Mouse (Mus musculus) heart, adult 2 months (tissue): Measurements from ENCODE around the gene Bola3.

Source experiments
- CTCF ChIP-seq: fragments of 200-600 bp; IDR thresholded peaks from 2 replicates; pipeline ENCODE4 v1.8.1; 2022; ENCODE audit warnings: antibody characterized with exemption, mild to moderate bottlenecking, moderate library complexity
- EP300 ChIP-seq: fragments of 200-500 bp; IDR thresholded peaks from 2 replicates; pipeline ENCODE4 v1.6.1; 2011; ENCODE audit warnings: low read depth, low read length, control low read depth; ENCODE audit not compliant: insufficient read depth
- POLR2A ChIP-seq: fragments of 200-500 bp; IDR thresholded peaks from 2 replicates; pipeline ENCODE4 v1.6.1; 2011; ENCODE audit warnings: mild to moderate bottlenecking, low read depth, low read length, control low read depth; ENCODE audit not compliant: insufficient read depth

GRCm38 (mm10) chr6:83403481-83403880, 54.5 kb downstream of the Bola3 start:
- no peak for TF ChIP-seq EP300
- no peak for TF ChIP-seq POLR2A
- no peak for TF ChIP-seq CTCF
